Mouse (Mus musculus) limb, embryonic 15.5 days (tissue): ENCODE measurements around the gene Ndufab1. TPM values are rescaled to one million over a fixed set of nuclear protein-coding genes. Genes with fewer than 3 reads are reported as not detected.
A peak's percentile ranks its signal among the peaks of the same experiment; 100 is the strongest.

ENCODE experiments used
- ATAC-seq: fragments of 200-750 bp; cut with Nextera tagmentation; 2 replicates; pipeline ENCODE4 v1.8.0; 2017; ENCODE audit warnings: low read depth, moderate TSS enrichment; ENCODE audit not compliant: insufficient number of reproducible peaks, low FRiP score, low TSS enrichment
- H3K27ac ChIP-seq: fragments of 300-500 bp; sonication (generic); 2 replicates; pipeline ENCODE4 v1.5.1; 2015; ENCODE audit warnings: moderate library complexity, mild to moderate bottlenecking, inconsistent platforms
- H3K27me3 ChIP-seq: fragments of 300-500 bp; sonication (generic); 2 replicates; pipeline ENCODE4 v1.6.1; 2015; ENCODE audit warnings: inconsistent platforms
- H3K36me3 ChIP-seq: fragments of 300-500 bp; sonication (generic); 2 replicates; pipeline ENCODE4 v1.6.1; 2015; ENCODE audit warnings: inconsistent platforms
- H3K4me1 ChIP-seq: fragments of 300-500 bp; sonication (generic); 2 replicates; pipeline ENCODE4 v1.6.1; 2015; ENCODE audit warnings: inconsistent platforms
- H3K4me2 ChIP-seq: fragments of 300-500 bp; sonication (generic); 2 replicates; pipeline ENCODE4 v1.6.1; 2015; ENCODE audit warnings: mild to moderate bottlenecking, inconsistent platforms
- H3K4me3 ChIP-seq: fragments of 300-500 bp; sonication (generic); 2 replicates; pipeline ENCODE4 v1.5.1; 2015; ENCODE audit warnings: mild to moderate bottlenecking, inconsistent platforms
- H3K9ac ChIP-seq: fragments of 300-500 bp; sonication (generic); 2 replicates; pipeline ENCODE4 v1.6.1; 2015; ENCODE audit warnings: inconsistent platforms
- H3K9me3 ChIP-seq: fragments of 300-500 bp; sonication (generic); 2 replicates; pipeline ENCODE4 v1.6.1; 2016; ENCODE audit warnings: inconsistent platforms
- WGBS: fragments of 180-500 bp; shearing (Covaris S2); methylation state at CpG from one replicate; pipeline ENCODE4 v1.1.7; 2015; 5-methylcytosine and 5-hydroxymethylcytosine counted together
- polyA plus RNA-seq: library from polyadenylated mRNA; unstranded; fragments of >200 nt; fragmentation: Nextera tagmentation; extraction: Ambion mirVana; gene quantifications from 2 replicates; pipeline ENCODE4 v1.2.1, GENCODE M21; 2015

The Ndufab1 gene
- polyA plus RNA-seq, 1 experiment from 2014 or later: 558 TPM

DNA sequence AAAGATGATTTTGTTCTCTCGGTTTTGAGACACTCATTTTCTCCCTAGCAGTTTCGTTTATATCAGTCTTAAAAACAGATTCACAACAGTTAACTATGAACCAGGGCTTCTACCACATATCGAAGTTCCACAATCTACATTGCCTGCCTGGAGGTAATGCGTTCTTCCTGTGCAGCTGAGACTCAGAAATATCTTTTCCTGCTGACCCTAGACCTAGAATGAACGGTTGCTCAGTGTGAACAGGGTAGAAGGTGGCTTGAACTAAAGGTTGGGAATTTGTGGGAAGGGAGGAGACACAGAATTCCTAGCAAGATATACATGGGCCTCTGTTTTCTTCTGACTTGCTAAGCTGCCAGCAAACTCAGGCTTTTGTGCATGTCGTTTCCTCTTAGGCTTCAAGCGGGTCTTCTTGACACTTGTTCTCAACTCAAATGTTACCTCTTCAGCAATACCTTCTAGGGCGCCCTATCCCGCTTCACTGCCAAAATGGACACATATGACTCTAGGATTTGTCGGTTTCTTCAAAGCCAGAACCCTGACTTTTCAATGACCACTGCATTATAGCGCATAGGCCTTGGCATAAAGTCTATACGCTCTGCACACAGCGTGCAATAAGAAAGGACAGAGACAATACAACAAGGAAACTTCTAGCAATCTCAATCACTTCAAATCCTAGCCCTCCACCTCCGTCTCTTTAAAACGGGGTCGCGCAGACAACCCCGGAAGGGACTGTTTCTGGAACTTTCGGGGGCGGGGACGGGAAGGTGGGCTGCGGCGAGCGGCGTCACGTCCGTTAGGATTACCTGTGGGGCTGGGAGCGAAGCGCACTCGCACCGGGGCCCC, 35.4 kb downstream of the Ndufab1 start:
- Histone ChIP-seq H3K4me2 (peak overlapping the region; percentile 67), H3K36me3 (peaks cover 32% of the 10 kb centered on the region), H3K27me3 (no peaks in the 10 kb centered on the region), H3K9ac (peak overlapping the region; percentile 99), H3K4me3 (peak overlapping the region; percentile 100), H3K9me3 (no peaks in the 10 kb centered on the region), H3K4me1 (peaks cover 27% of the 10 kb centered on the region), H3K27ac (peak overlapping the region; percentile 99)
- 16% methylated on average over 31 of the region's 31 CpGs for WGBS
- ATAC-seq: peak; percentile 61

DNA sequence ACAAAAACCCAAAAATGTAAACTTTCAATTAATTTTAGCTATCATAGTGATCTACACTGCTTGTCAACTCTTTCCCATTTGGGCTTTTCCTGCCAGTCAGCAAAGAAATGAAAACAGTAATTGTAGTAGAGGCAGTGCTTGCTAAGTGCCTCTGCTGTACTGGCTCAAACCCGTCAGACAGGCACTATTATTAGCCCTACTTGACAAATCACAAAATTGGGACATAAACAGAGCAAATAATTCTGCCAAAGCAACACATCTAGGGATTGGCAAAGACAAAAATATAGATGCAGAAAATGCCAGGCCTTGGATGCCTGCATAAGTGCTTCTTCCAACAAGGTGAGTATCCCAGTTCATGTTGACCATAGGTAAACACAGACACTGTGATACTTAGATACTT, 36.0 kb downstream of the Ndufab1 start:
- H3K4me3 ChIP-seq: peak overlapping the region; percentile 100; the same call in 1 of the 2 replicates
- no peaks in the 10 kb centered on the region for H3K27me3 ChIP-seq
- no peak overlapping the region for H3K27ac ChIP-seq
- no peaks in the 10 kb centered on the region for H3K9me3 ChIP-seq
- peak overlapping the region; percentile 67 for H3K4me2 ChIP-seq
- peaks cover 27% of the 10 kb centered on the region for H3K4me1 ChIP-seq
- WGBS: 63% methylated on average over 1 of the region's 1 CpGs
- H3K9ac ChIP-seq: no peak overlapping the region
- H3K36me3 ChIP-seq: peaks cover 28% of the 10 kb centered on the region
- ATAC-seq: no peak

DNA sequence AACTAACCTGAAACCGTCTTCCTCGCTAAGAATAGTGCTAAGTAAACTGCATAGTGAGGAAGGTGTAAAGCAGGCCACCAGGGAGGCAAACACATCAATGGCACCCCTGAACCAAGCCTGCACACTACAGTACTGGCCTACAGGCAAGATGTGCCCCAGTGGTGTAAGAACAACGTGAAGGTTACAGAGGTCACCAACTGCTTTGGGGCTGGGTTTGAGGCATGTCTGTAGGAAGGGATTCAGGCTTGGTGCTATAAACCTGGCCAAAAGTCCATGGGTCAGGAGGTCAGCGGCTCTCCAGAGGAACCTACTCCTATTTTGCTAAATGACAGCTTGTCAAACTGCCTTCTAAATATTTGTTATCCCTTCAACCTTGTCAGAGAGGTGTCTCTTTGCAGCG, 45.1 kb downstream of the Ndufab1 start:
- WGBS: 85% methylated on average over 5 of the region's 5 CpGs
- Histone ChIP-seq H3K27ac (no peak overlapping the region), H3K36me3 (peaks cover 52% of the 10 kb centered on the region), H3K4me2 (no peak overlapping the region), H3K9me3 (no peaks in the 10 kb centered on the region), H3K27me3 (no peaks in the 10 kb centered on the region), H3K9ac (no peak overlapping the region), H3K4me1 (no peaks in the 10 kb centered on the region), H3K4me3 (no peak overlapping the region)
- no peak for ATAC-seq

DNA sequence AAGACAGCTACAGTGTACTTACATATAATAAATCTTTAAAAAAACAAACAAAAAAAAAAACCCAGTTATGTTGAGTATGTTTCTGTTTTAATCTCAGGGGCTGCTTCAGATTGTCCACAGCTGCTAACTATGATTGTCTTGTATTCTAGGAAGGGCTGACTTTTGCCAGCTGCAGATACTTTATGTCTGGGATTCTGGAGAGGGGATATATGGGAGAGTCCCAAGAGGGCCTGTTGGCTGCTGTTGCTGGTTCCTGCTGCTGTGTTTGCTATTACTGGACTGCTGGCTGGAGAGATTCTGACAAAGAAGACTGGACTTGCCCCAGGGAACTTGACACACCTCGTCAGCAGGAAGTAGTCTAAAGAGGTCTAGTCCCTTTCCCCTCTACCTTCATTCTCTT, 50.9 kb downstream of the Ndufab1 start:
- ATAC-seq: peak; percentile 63; the same call in 1 of the 2 replicates
- Histone ChIP-seq H3K27ac (no peak overlapping the region), H3K4me3 (no peak overlapping the region), H3K4me1 (no peaks in the 10 kb centered on the region), H3K9me3 (no peaks in the 10 kb centered on the region), H3K9ac (no peak overlapping the region), H3K4me2 (no peak overlapping the region), H3K36me3 (peaks cover 63% of the 10 kb centered on the region), H3K27me3 (no peaks in the 10 kb centered on the region)
- 64% methylated on average over 1 of the region's 1 CpGs for WGBS

DNA sequence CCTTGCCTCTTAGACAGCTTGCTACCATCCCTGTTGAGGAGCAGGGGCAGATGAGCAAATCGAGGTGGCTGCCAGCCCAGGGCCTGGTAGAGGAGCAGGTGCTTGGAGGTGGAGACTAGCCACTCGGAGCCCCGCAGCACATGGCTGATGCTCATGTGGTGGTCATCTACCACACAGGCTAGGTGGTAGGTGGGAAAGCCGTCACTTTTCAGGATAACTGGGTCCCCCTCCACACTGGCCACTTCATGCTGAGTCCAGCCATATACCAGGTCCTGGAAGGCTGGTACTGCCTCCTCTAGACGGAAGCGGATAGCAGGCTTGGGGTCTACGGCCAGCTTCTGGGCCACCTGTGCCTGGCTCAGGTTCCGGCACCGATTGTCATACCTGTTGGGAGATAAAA, 53.5 kb downstream of the Ndufab1 start:
- H3K9ac ChIP-seq: no peak overlapping the region
- no peak overlapping the region for H3K27ac ChIP-seq
- no peaks in the 10 kb centered on the region for H3K4me1 ChIP-seq
- no peak overlapping the region for H3K4me3 ChIP-seq
- no peak for ATAC-seq
- no peak overlapping the region for H3K4me2 ChIP-seq
- no peaks in the 10 kb centered on the region for H3K27me3 ChIP-seq
- WGBS: 95% methylated on average over 9 of the region's 9 CpGs
- peaks cover 46% of the 10 kb centered on the region for H3K36me3 ChIP-seq
- no peaks in the 10 kb centered on the region for H3K9me3 ChIP-seq

GRCm38 (mm10) chr7:122046813-122047212, 54.9 kb downstream of the Ndufab1 start:
- Histone ChIP-seq H3K36me3 (peaks cover 54% of the 10 kb centered on the region), H3K4me3 (no peak overlapping the region), H3K27ac (no peak overlapping the region), H3K4me1 (no peaks in the 10 kb centered on the region), H3K27me3 (no peaks in the 10 kb centered on the region), H3K4me2 (no peak overlapping the region), H3K9ac (no peak overlapping the region), H3K9me3 (no peaks in the 10 kb centered on the region)
- no peak for ATAC-seq
- WGBS: 85% methylated on average over 2 of the region's 2 CpGs

GRCm38 (mm10) chr7:122045711-122046110, 56.0 kb downstream of the Ndufab1 start:
- H3K27ac ChIP-seq: no peak overlapping the region
- H3K4me1 ChIP-seq: no peaks in the 10 kb centered on the region
- no peak for ATAC-seq
- H3K9me3 ChIP-seq: no peaks in the 10 kb centered on the region
- H3K4me3 ChIP-seq: no peak overlapping the region
- peaks cover 60% of the 10 kb centered on the region for H3K36me3 ChIP-seq
- WGBS: 97% methylated on average over 1 of the region's 1 CpGs
- H3K9ac ChIP-seq: no peak overlapping the region
- no peaks in the 10 kb centered on the region for H3K27me3 ChIP-seq
- H3K4me2 ChIP-seq: no peak overlapping the region

DNA sequence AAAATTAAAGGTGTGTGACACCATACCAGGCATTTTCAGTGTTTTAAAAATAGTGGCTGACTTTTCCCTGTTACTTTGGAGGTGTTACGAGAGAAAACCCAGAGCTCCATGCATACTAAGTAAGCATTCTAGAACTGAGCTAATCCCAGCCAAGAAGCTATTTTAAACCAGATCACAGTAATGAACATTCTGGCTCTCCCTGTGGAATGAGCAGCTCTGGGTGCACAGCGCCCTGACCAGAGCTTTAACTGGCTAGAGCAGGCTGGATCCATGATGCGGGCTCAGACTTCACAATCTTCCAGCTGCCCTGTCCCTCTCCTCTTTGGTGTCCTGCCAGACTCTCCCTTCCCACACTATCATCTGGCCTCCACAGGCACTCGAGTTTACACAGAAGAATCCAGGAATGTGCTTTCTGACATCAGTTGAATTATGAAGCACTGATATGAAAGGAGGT, 56.5 kb downstream of the Ndufab1 start:
- H3K27ac ChIP-seq: no peak overlapping the region

GRCm38 (mm10) chr7:122044106-122044505, 57.6 kb downstream of the Ndufab1 start:
- Histone ChIP-seq H3K9ac (no peak overlapping the region), H3K4me3 (no peak overlapping the region), H3K4me1 (no peaks in the 10 kb centered on the region), H3K4me2 (no peak overlapping the region), H3K27me3 (no peaks in the 10 kb centered on the region), H3K9me3 (no peaks in the 10 kb centered on the region), H3K27ac (no peak overlapping the region), H3K36me3 (peaks cover 56% of the 10 kb centered on the region)
- ATAC-seq: no peak
- 85% methylated on average over 8 of the region's 8 CpGs for WGBS

More for the DNA sequence above, 56.5 kb downstream of the Ndufab1 start:
- H3K27me3 ChIP-seq: no peaks in the 10 kb centered on the region
- ATAC-seq: no peak
- H3K36me3 ChIP-seq: peaks cover 59% of the 10 kb centered on the region
- no peak overlapping the region for H3K9ac ChIP-seq
- WGBS: 68% methylated on average over 4 of the region's 4 CpGs
- H3K9me3 ChIP-seq: no peaks in the 10 kb centered on the region
- no peak overlapping the region for H3K4me2 ChIP-seq
- no peaks in the 10 kb centered on the region for H3K4me1 ChIP-seq
- no peak overlapping the region for H3K4me3 ChIP-seq

Other genes starting within 250 kb of the Ndufab1 start
- gene Scnn1b, start 236.8 kb downstream of the Ndufab1 start, polyA plus RNA-seq: 0.26 and 0.55 TPM in 2 replicates
- gene Cog7, start 120.2 kb downstream of the Ndufab1 start, polyA plus RNA-seq: 24.8 and 26.6 TPM in 2 replicates
- 92.5 and 96.5 TPM in 2 replicates for gene Gga2, start 80.7 kb downstream of the Ndufab1 start, polyA plus RNA-seq
- gene Ubfd1, start 34.7 kb downstream of the Ndufab1 start, polyA plus RNA-seq: 51.0 and 65.2 TPM in 2 replicates
- 16.0 and 16.3 TPM in 2 replicates for gene Ears2, start 34.6 kb downstream of the Ndufab1 start, polyA plus RNA-seq
- 10.5 and 12.3 TPM in 2 replicates for gene Palb2, start 31.1 kb upstream of the Ndufab1 start, polyA plus RNA-seq
- gene Dctn5, start 31.2 kb upstream of the Ndufab1 start, polyA plus RNA-seq: 122 and 125 TPM in 2 replicates
- gene Plk1, start 57.6 kb upstream of the Ndufab1 start, polyA plus RNA-seq: 86.2 and 92.1 TPM in 2 replicates
- not detected in 2 replicates for gene Ern2, start 84.3 kb upstream of the Ndufab1 start, polyA plus RNA-seq
- gene Chp2, start 117.6 kb upstream of the Ndufab1 start, polyA plus RNA-seq: 0.29 and 0.62 TPM in 2 replicates
- 8.4 and 10.2 TPM in 2 replicates for gene Prkcb, start 186.9 kb upstream of the Ndufab1 start, polyA plus RNA-seq